Mouse (Mus musculus) 3T3-L1 (cell line): ENCODE data around the gene Tjp1.

Experiments
- DNase-seq: peaks from one replicate; pipeline ENCODE4 v3.0.0-alpha.2; 2015; ENCODE audit warnings: low read depth, low spot score

The Tjp1 gene

DNA sequence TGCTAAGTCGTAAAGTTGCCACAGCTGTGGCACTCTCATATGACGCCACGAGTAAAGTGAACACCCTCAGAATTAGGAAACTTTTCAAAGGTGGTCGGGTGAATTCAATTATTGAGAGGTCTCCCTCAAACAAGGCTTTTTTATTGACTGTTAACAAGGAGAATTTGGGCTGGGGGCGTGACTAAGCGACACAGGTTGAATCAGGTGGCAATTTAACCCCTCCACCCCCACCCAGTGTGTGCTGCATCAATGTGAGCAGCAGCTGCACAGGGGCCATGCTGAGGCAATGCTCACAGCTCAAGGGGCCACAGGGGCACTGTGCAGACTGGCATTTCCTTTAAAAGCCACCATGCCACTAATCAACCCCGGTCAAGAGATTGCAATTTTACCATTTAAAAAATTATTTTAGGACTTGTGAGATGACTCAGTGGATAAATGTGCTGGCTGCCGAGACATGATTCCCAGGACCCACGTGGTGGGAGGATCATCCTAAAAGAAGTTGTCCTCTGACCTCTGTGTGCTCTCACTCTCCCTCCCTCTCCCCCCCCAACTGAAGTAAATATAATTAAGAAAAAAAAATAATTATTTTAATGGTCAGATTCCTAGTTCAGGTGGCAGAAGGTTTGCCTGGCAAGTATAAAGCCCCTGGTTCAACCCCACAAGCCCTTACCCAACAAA is 96.4 kb downstream of the Tjp1 start:
- DNase-seq: no peak

DNA sequence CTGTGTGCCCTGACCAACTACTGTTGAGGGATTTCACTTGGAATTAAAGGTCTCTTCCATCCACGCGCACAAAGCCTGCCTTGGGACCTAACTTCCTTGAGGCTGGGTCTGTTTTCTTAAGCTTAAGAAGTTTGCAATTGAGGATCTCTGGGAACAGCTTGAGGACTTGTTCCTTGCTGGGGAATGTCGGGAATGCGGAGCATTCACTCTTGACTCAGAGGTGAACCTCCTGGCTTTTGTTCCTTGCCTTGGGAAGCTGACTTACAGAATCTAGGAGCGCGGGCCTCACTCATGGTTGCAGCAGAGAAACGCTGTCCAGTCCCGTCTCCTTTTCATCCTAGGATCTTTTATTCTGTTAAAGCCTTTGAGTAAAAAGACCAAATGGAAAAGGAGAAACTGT is 97.2 kb downstream of the Tjp1 start:
- peak; percentile 62 for DNase-seq

DNA sequence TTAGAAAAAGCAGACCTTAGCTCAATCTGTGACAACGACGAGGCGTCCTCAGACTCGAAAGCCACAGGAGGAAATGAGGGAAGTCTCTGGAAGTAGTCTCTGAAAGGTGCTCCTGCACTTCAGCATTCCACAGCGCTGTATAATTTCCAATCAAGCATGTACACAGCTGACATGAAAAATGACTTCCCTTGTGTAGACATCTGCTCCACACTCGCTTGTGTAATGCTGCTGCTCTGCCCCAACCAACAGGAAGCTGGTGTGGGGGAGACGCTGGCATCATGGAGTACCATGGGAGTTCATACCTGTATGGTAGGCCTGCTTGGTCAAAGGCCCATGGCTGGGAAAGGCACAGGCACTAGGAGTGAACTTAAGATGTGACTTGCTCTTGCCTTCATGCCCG is 103.1 kb downstream of the Tjp1 start:
- no peak for DNase-seq

DNA sequence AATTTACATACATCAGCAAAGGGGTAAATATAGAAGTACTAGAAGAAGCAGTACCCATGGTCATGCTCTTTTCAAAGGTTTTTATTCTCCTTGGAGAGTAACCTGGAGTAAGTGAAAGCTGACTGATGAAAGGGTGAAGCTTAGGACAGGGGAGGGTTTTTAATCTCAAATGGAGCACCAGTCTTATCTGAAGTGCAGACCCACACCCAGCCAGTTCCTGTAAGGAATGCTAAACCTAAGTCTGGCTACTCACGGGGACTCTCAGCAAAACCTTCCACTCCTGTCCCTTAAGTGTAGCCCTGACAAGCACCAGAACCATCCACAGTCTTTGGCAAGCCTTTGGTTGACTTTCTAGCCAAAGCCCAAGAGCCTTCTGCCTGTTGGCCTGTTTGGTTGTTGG is 105.1 kb downstream of the Tjp1 start:
- no peak for DNase-seq

DNA sequence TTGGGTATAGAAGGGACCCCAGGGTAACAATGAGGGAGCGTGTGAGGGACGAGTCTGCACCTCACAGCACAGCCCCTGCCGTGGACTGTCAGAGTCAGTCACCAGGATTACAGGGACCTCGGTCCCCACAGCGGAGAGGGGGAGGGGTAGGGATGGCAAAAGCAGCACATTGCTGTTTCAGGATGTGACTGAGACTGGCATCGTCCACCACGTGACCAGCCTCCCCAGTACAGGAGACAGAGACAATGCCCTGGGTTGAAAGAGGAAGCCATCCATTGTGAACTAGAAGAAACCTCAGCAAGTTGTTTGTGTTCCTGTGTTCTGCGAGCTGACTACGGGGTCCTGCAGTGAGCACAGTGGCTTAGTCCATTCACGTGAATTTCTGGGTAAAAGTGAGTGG is 106.1 kb downstream of the Tjp1 start:
- no peak for DNase-seq

DNA sequence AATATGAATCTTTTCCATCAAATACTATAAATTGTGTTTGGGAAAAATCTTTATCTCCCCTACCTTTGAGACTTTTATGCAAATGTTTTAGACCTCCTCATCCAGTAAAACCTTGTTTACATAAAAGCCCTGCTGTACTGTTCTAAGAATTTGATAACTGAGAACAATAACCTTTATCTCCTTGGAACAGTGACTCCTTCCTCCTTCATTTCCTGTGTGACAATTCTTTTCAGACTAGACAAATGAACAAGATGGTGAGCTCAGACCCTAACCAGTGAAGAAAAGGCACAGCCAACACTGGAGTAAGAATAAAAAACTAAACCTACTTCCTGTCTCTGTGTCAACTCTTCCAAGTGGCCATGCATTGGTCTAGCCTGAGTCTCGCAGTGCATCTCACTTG is 107.7 kb downstream of the Tjp1 start:
- DNase-seq: no peak

DNA sequence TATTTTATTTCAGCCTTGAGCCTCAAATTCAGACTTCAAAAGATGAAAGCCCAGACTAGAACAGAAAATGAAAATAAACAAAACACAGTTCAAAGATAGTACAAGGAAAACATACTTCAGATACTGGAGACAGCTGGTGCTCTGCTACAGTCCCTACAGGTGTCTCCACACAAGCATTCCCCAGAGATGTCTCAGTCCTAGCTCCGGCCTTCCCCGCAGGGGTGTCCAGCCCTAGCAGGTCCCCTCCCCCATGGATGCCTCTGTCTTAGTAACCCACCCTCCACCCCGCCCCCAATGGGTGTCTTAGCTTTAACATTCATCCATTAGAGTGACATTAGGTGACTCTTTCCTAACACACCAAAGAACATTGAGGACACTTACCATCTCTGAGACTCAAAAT is 108.6 kb downstream of the Tjp1 start:
- DNase-seq: no peak

DNA sequence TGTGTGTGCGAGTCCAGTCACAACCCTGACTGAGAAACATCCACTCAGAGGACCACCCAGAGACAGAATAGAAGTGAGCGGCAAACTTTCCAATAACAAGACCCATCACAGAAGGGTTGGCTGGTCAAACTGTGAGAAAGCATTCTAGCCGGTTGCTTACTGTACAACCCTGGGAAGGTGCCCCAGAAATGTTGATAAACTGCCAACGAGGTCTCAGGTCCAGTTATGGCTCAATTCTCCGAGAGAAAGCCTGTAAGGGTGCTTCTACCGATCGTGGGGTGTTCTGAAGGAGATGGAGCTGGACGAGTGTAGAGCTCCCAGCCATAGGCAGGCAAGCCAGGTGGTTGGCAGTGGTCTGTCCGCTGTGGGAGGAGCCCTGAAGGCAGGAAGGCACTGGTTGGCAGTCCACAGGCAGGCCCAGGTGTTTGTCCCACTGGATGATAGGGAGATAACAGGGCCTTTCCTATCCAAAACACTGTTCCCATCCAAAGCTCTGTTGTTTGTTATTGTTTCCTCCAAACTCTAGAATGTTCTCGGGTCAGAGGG is 109.1 kb downstream of the Tjp1 start:
- no peak for DNase-seq

DNA sequence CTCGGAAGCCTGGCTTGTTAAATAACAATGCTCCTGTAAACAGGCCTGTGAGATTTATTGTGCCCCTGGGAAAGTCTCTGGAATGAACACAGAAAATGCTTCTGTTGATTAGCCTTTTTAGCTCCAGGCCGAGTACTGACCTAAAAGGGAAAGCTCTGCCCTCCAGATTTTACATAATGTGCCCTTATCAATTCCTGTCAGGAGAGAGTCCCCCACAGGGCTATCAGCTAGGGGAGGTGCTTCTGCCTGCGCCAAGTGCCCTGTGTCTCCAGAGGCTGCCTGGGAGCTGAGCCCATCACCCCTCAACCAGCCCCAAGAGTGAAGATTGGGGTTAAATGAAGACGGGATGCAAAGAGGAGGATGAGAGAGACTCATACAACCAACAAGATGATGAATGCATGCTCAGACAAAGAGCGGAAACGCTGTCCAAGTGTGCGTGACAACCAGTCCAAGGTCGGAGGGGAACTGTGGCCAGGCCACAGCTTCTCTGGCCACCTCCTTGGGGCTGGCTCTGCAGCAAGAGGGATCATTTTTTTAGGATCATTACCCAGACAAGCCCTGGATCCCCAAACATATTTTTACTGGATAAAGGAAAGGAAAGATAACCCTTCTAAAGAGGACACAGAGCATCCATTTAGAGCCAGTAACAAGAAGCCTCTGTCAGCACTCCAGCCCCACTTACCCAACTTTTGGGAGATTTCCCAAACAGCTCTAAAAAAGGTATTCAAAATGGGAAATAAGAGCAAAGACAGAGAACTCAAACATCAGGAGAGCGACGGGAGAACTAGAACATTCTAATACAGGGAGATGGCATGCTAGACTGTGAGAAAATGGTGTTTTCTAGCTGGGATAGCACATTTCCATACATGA is 110.1 kb downstream of the Tjp1 start:
- DNase-seq: peak; percentile 71

DNA sequence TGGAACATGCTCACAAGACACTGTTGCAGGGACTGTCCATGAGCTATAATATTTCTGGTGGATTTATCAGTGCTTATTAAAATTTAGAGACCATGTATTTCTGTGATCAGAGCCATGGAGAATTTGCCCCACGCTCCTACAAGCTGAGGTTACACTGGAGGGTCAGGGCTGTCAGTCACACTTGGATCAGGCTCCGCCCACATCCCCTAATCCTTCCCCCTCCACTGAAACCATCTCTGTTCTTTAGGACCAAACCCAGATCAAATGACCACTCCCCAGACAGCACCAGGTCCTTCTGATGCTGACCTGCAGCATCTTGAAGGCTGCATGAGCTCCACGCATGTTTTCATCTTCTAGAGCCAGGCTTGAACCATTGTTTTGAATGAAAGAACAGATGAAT is 111.1 kb downstream of the Tjp1 start:
- no peak for DNase-seq

DNA sequence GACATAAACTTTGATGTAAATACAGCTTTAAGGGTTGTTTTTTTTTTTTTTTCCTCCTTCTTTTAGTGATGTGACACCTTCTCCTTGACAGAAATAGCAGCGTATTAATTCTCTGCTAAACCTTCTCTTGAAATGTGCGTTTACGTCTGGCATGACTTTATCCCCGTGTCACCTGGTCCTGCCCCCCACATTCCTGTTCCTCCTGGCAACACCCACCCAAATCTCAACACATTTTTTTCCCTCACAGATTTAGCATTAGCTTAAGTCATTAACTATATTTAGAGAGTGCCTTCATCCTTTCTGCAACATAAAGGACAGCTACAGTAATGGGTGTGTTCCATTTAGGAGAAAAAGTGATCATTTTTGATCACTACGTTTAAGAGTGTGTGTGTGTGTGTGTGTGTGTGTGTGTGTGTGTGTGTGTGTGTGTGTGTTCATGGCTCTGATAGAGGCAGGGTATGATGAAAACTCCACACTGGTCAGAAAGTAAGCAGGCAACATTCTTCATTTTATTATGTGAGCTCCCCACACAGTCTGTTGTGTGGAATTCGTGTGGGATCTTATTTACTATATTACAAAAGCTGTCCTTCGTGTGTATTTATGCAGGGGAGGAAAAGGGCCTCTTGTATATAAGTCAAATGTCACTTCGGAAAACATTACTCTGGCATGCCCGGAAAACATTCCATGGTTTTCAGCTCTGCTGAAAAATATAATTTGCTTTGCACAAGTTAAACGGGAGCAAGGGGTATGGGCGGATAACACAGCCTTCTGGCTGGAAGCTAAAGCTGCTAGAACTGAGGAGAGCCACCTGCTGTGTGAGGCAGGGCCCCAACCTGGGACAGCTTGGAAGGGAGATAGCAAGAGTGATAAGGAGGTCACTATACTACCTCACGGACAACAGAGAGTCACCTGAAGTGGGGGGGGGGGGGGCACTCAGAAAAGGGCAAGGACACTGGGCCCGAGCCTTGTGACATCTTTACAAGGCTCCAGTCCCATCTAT is 113.3 kb downstream of the Tjp1 start:
- no peak for DNase-seq

DNA sequence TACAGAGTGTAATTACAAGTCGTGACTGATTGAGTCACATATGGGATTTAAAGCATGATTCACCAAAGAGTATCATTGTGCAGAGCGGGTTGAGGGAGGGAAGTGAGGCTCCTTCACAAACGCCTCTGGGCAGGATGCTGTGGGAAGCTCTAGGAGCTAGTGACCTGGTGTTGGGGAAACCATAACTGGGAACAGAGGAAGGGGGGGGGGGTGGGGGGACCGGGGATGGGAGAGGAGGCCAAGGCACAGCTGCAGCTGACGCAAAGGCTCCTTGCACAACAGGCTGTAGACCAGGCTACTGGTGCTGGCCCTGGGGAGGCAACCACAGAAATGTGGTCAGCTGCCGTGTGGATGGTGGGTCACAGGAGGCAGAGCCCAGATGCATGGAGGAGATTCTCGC is 116.9 kb downstream of the Tjp1 start:
- DNase-seq: peak; percentile 91

DNA sequence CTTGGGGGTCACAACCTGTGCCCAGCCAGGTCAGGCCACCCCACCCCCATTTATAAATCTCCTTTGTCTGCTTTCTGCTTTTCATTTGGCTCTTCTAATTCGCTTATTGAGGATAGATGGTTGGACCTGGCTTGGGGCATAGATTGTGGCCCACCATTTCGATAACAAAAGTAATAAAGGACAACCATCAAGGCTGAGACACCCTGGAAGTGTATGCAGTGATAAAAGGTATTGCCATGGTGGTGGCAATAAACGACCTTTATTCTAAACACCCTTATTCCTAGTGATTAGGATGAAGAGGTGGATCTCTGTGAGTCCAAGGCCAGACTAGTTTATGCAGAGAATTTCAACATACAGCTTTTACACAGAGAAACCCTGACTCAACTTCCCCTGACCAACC is 121.2 kb downstream of the Tjp1 start:
- no peak for DNase-seq

DNA sequence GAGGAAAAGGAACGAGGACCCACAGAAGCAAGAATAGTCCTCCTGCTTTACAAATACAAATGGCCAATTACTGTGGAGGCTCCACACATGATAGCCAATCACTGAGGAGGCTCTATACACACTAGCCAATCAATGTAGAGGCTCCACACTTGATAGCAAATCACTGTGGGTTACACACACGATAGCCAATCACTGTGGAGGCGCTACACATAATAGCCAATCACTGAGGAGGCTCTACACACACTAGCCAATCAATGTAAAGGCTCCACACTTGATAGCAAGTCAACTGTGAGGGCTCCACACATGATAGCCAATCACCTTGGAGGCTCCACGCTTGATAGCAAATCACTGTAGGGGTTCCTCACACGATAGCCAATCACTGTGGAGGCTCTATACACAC is 125.1 kb downstream of the Tjp1 start:
- DNase-seq: no peak

DNA sequence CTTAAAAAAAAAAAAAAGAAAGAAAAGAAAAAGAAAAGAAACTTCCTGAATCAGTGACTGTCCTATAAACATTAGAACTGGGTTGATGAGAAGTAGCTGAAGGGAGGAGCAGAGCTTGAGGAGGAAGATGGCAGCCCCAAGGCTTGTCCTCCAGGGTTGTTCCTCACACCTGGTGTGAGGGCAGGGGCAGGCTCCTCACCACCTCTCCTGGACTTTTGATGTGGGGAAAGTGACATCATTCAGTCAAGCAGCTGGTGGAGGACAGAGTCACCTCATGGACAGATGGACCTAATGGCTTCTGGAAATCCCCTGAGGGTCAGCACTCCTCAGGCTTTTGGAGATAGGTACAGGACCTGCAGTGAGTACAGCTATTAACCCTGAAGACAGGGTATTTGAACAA is 126.0 kb downstream of the Tjp1 start:
- DNase-seq: no peak

DNA sequence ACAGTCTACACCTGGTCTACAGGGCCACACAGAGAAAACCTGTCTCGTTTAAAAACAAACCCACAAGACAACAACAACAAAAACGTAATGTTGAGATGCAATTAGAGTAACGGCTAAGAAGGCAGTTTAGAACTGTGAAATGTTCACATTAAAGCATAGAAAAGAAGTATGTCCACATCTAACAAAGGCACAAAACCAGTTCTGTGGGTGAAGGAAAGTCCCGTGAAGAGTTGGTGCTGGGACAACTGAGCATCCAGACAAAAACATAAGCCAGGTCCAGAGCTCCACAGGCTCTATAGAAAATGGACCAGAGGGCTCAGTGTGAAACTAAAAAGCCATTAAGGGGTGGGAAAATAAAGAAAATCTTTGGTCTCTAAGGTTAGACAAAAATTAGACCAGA is 131.7 kb downstream of the Tjp1 start:
- no peak for DNase-seq

DNA sequence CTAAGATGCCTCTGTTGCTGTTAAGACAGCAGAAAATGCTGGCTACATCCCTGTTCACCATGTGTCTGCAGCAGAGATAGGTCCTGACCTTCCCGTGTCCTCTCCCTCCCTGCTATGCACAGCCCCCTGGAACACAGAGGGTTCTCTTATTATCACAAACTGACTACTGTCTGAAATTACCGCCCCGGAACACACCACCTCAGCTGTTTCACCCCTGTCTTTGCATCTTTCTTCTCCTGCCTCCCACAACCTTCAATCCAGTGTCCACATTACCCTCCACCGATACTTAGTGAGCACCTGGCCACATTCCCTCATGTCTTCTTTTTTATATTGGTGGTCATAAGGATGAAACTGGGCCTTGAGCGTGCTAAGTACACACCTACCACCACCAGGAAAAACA is 132.4 kb downstream of the Tjp1 start:
- DNase-seq: no peak

DNA sequence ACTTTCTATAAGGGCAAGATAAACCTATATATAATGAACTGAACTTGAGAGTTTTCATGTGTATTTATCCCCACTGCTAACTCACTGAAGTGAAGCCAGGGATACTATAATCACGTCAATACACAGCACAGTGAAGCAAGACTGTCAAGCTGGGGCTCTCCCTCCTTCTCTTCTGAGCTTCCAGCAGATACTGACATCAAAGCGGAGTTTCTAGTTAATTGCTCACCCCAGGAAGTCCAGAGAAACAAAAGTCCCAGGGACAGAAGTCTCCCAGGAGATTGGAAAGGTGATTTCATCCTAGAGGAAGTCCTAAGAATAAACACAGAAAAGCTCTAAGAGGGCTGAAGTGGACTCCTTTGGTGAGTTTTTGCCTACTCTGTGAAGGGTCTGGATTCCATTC is 132.9 kb downstream of the Tjp1 start:
- DNase-seq: no peak

DNA sequence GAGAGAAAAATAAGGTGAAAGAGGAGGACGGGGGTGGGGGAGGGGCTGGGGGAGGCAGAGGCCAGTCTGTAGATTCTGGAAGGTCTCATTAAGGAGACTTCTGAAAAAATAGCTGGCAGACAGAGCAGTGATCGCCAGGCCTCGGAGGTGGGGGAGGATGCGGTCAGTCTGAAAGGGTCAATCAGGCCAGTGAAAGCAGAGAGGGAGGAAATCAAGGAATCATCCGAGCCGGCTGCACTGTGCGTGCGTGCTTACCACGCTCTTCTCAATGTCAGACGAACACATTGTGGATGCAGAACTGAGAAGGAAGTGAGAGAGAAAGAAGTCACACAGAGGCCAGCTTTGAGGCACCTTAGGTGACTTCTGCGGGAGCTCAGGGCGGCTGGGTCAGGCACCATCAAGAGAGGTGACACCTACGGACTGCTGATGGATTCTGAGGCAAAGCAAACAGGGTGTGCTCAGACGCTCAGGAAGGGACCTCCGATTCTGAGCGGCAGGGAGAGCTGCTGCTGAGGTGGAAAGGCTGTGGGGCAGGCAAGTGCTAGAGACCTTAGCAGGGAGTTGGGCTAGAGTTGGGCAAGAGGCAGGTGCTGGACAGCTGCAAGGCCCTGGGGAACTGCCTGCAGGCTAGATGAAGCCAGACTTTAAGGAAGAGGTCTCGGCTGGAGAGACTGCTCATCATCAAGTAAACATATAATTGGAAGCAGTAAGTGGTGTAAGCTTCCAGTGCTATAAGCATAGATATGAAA is 133.7 kb downstream of the Tjp1 start:
- no peak for DNase-seq

DNA sequence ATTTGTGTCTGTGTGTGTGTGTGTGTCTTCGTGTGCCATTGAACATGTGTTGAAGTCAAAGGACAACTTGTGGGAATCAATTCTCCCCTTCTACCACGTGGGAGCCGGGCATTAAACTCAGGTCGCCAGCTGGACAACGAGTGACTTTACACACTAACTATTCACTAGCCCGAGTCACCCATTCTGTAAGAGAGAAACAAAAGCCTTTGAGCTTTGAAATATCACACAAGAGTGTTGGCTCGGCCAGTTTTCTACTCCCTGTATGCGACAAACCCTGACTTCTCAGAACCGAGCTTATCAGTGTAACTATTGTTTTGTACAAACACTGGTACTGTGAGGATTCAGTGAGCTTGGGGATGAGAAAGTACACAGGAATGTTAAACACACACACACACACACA is 134.6 kb downstream of the Tjp1 start:
- DNase-seq: no peak

DNA sequence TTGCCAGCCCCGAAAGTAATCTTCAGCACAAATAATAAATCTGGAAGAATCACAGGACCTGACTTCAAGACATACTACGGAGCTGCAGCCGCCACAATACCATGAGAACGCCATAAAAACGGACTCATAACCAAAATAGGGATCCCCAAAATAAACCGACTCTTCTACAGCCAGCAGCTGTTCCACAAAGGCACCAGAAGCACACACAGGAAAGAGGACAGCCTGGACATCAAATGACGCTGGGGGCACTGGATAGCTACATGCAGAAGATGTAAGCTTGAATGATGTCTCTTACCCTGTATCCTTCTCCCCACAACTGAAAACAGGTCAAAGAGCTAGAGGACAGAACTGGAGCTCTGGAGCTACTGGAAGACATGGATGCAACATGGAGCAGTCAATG is 138.0 kb downstream of the Tjp1 start:
- no peak for DNase-seq
